Mouse (Mus musculus): ENCODE measurements around the gene Crybg3. TPM values are rescaled to one million over a fixed set of nuclear protein-coding genes. Genes with fewer than 3 reads are reported as not detected.

Crybg3 gene
- polyA plus RNA-seq, 1 experiment from 2014 or later = 3.0 TPM

- no peak overlapping the region for H3K4me3 ChIP-seq
- 0 out of 2 replicates have a peak, but pooled peaks cover 3% of the 10 kb centered on the region for H3K4me1 ChIP-seq (replicated peaks)
- 95% methylated on average over 8 of the region's 8 CpGs for WGBS
- H3K27me3 ChIP-seq = no peaks in the 10 kb centered on the region
- no peaks in the 10 kb centered on the region for H3K9me3 ChIP-seq
- H3K4me2 ChIP-seq = no peak overlapping the region
- no peak for ATAC-seq (ENCODE audit: low FRiP score)
- no peak overlapping the region for H3K27ac ChIP-seq
- no peaks in the 10 kb centered on the region for H3K36me3 ChIP-seq
- H3K9ac ChIP-seq = no peak overlapping the region
Measured at GRCm38 (mm10) chr16:59570807-59571206, 30.0 kb downstream of the Crybg3 start.

- Histone ChIP-seq H3K27me3 (no peaks in the 10 kb centered on the region), H3K4me1 (replicated peaks) (0 out of 2 replicates have a peak, but pooled peaks cover 3% of the 10 kb centered on the region), H3K4me2 (no peak overlapping the region), H3K36me3 (no peaks in the 10 kb centered on the region), H3K9ac (no peak overlapping the region), H3K4me3 (no peak overlapping the region), H3K27ac (no peak overlapping the region), H3K9me3 (no peaks in the 10 kb centered on the region)
- 79% methylated on average over 8 of the region's 8 CpGs for WGBS
- ATAC-seq (ENCODE audit: low FRiP score) = no peak; the same call in 1 of the 2 replicates
Measured at GRCm38 (mm10) chr16:59569837-59570236, 30.9 kb downstream of the Crybg3 start.

- H3K36me3 ChIP-seq = no peaks in the 10 kb centered on the region
- no peak for ATAC-seq (ENCODE audit: low FRiP score)
- H3K27ac ChIP-seq = no peak overlapping the region
- no peaks in the 10 kb centered on the region for H3K9me3 ChIP-seq
- 72% methylated on average over 9 of the region's 10 CpGs for WGBS
- no peak overlapping the region for H3K4me2 ChIP-seq
- H3K27me3 ChIP-seq = no peaks in the 10 kb centered on the region
- H3K4me3 ChIP-seq = no peak overlapping the region
- H3K4me1 ChIP-seq (replicated peaks) = 0 out of 2 replicates have a peak, but pooled peaks cover 3% of the 10 kb centered on the region
- H3K9ac ChIP-seq = no peak overlapping the region
Measured at GRCm38 (mm10) chr16:59567721-59568381, 32.9 kb downstream of the Crybg3 start.

- Histone ChIP-seq H3K4me3 (no peak overlapping the region), H3K9me3 (no peaks in the 10 kb centered on the region), H3K4me2 (no peak overlapping the region), H3K36me3 (no peaks in the 10 kb centered on the region), H3K27ac (no peak overlapping the region), H3K4me1 (replicated peaks) (0 out of 2 replicates have a peak, but pooled peaks cover 3% of the 10 kb centered on the region), H3K27me3 (no peaks in the 10 kb centered on the region), H3K9ac (no peak overlapping the region)
- no peak for ATAC-seq (ENCODE audit: low FRiP score)
- 92% methylated on average over 4 of the region's 4 CpGs for WGBS
Measured at GRCm38 (mm10) chr16:59566437-59566836, 34.3 kb downstream of the Crybg3 start.

GRCm38 (mm10) chr16:59565631-59566030 is 35.1 kb downstream of the Crybg3 start:
- H3K4me2 ChIP-seq = no peak overlapping the region
- no peaks in the 10 kb centered on the region for H3K36me3 ChIP-seq
- H3K9me3 ChIP-seq = no peaks in the 10 kb centered on the region
- H3K27me3 ChIP-seq = no peaks in the 10 kb centered on the region
- 0 out of 2 replicates have a peak, but pooled peaks cover 3% of the 10 kb centered on the region for H3K4me1 ChIP-seq (replicated peaks)
- 52% methylated on average over 2 of the region's 2 CpGs for WGBS
- no peak overlapping the region for H3K9ac ChIP-seq
- H3K4me3 ChIP-seq = no peak overlapping the region
- H3K27ac ChIP-seq = no peak overlapping the region
- ATAC-seq (ENCODE audit: low FRiP score) = no peak

GRCm38 (mm10) chr16:59564025-59564424 is 36.8 kb downstream of the Crybg3 start:
- Histone ChIP-seq H3K9ac (no peak overlapping the region), H3K36me3 (no peaks in the 10 kb centered on the region), H3K4me2 (no peak overlapping the region), H3K27ac (no peak overlapping the region), H3K9me3 (no peaks in the 10 kb centered on the region), H3K4me1 (replicated peaks) (0 out of 2 replicates have a peak, but pooled peaks cover 5% of the 10 kb centered on the region), H3K4me3 (no peak overlapping the region), H3K27me3 (no peaks in the 10 kb centered on the region)
- WGBS = 76% methylated on average over 5 of the region's 5 CpGs
- no peak for ATAC-seq (ENCODE audit: low FRiP score)

- H3K9me3 ChIP-seq = no peaks in the 10 kb centered on the region
- WGBS = 69% methylated on average over 22 of the region's 22 CpGs
- H3K4me3 ChIP-seq = no peak overlapping the region
- 0 out of 2 replicates have a peak, but pooled peaks have one; percentile 43 for ATAC-seq (ENCODE audit: low FRiP score)
- H3K27me3 ChIP-seq = no peaks in the 10 kb centered on the region
- no peak overlapping the region for H3K27ac ChIP-seq
- no peak overlapping the region for H3K9ac ChIP-seq
- no peak overlapping the region for H3K4me2 ChIP-seq
- H3K36me3 ChIP-seq = peaks cover 3% of the 10 kb centered on the region; the same call in 1 of the 2 replicates
- H3K4me1 ChIP-seq (replicated peaks) = 0 out of 2 replicates have a peak, but pooled peaks cover 5% of the 10 kb centered on the region
Measured at GRCm38 (mm10) chr16:59559300-59560200, 41.2 kb downstream of the Crybg3 start.

- no peaks in the 10 kb centered on the region for H3K9me3 ChIP-seq
- WGBS = 96% methylated on average over 10 of the region's 10 CpGs
- H3K9ac ChIP-seq = no peak overlapping the region
- ATAC-seq (ENCODE audit: low FRiP score) = no peak
- no peak overlapping the region for H3K27ac ChIP-seq
- H3K4me1 ChIP-seq (replicated peaks) = 0 out of 2 replicates have a peak, but pooled peaks cover 5% of the 10 kb centered on the region
- H3K4me3 ChIP-seq = no peak overlapping the region
- H3K27me3 ChIP-seq = no peaks in the 10 kb centered on the region
- H3K4me2 ChIP-seq = no peak overlapping the region
- H3K36me3 ChIP-seq = peaks cover 10% of the 10 kb centered on the region; the same call in 1 of the 2 replicates
Measured at GRCm38 (mm10) chr16:59558916-59559299, 41.9 kb downstream of the Crybg3 start.

- Histone ChIP-seq H3K4me2 (no peak overlapping the region), H3K36me3 (peaks cover 11% of the 10 kb centered on the region; the same call in 1 of the 2 replicates), H3K4me3 (no peak overlapping the region), H3K9me3 (no peaks in the 10 kb centered on the region), H3K4me1 (replicated peaks) (peaks cover 3% of the 10 kb centered on the region; the same call in 1 of the 2 replicates), H3K27ac (no peak overlapping the region), H3K27me3 (no peaks in the 10 kb centered on the region), H3K9ac (no peak overlapping the region)
- ATAC-seq (ENCODE audit: low FRiP score) = no peak
- 85% methylated on average over 12 of the region's 12 CpGs for WGBS
Measured at GRCm38 (mm10) chr16:59553490-59554161, 47.2 kb downstream of the Crybg3 start.

GRCm38 (mm10) chr16:59551507-59551906 is 49.3 kb downstream of the Crybg3 start:
- Histone ChIP-seq H3K4me1 (replicated peaks) (peaks cover 20% of the 10 kb centered on the region), H3K27me3 (no peaks in the 10 kb centered on the region), H3K36me3 (peaks cover 11% of the 10 kb centered on the region; the same call in 1 of the 2 replicates), H3K4me3 (no peak overlapping the region), H3K9ac (no peak overlapping the region), H3K4me2 (no peak overlapping the region), H3K27ac (no peak overlapping the region), H3K9me3 (no peaks in the 10 kb centered on the region)
- no peak for ATAC-seq (ENCODE audit: low FRiP score)
- WGBS = 83% methylated on average over 5 of the region's 5 CpGs

- 81% methylated on average over 15 of the region's 15 CpGs for WGBS
- Histone ChIP-seq H3K9ac (no peak overlapping the region), H3K9me3 (no peaks in the 10 kb centered on the region), H3K27ac (no peak overlapping the region), H3K36me3 (peaks cover 9% of the 10 kb centered on the region; the same call in 1 of the 2 replicates), H3K27me3 (no peaks in the 10 kb centered on the region), H3K4me3 (no peak overlapping the region), H3K4me1 (replicated peaks) (peaks cover 20% of the 10 kb centered on the region), H3K4me2 (no peak overlapping the region)
- ATAC-seq (ENCODE audit: low FRiP score) = peak; percentile 82
Measured at GRCm38 (mm10) chr16:59549631-59550030, 51.1 kb downstream of the Crybg3 start.

GRCm38 (mm10) chr16:59548582-59548947 is 52.2 kb downstream of the Crybg3 start:
- no peak overlapping the region for H3K9ac ChIP-seq
- no peak overlapping the region for H3K27ac ChIP-seq
- no peak overlapping the region for H3K4me2 ChIP-seq
- H3K9me3 ChIP-seq = no peaks in the 10 kb centered on the region
- no peak overlapping the region for H3K4me3 ChIP-seq
- H3K36me3 ChIP-seq = no peaks in the 10 kb centered on the region
- peak; percentile 41; the same call in 1 of the 2 replicates for ATAC-seq (ENCODE audit: low FRiP score)
- H3K4me1 ChIP-seq (replicated peaks) = peaks cover 20% of the 10 kb centered on the region
- no peaks in the 10 kb centered on the region for H3K27me3 ChIP-seq
- 98% methylated on average over 4 of the region's 4 CpGs for WGBS
